Mouse (Mus musculus): ENCODE measurements around the gene Cwc22. TPM values are rescaled to one million over a fixed set of nuclear protein-coding genes. Genes with fewer than 3 reads are reported as not detected.

The Cwc22 gene
- polyA plus RNA-seq, 1 experiment from 2014 or later, result 32.8 TPM

- peaks cover 30% of the 10 kb centered on the region for H3K36me3 ChIP-seq (ENCODE audit: insufficient read depth, low read length)
- no peak overlapping the region for H3K27ac ChIP-seq (ENCODE audit: low read length)
Observed at GRCm38 (mm10) chr2:77905023-77905422, 41.2 kb downstream of the Cwc22 start.

GRCm38 (mm10) chr2:77904495-77904894, 41.7 kb downstream of the Cwc22 start:
- Histone ChIP-seq H3K4me1 (ENCODE audit: insufficient read depth, low read length) (no peaks in the 10 kb centered on the region), H3K4me3 (ENCODE audit: low read length) (no peak overlapping the region), H3K36me3 (ENCODE audit: insufficient read depth, low read length) (peaks cover 35% of the 10 kb centered on the region), H3K27ac (ENCODE audit: low read length) (no peak overlapping the region), H3K9me3 (ENCODE audit: low read length) (no peaks in the 10 kb centered on the region), H3K4me2 (replicated peaks; ENCODE audit: low read depth, low read length) (no peak overlapping the region), H3K27me3 (ENCODE audit: insufficient read depth, low read length) (no peaks in the 10 kb centered on the region), H3K9ac (replicated peaks; ENCODE audit: low read length) (no peak overlapping the region)
- no peak for ATAC-seq (ENCODE audit: low FRiP score, low TSS enrichment)
- WGBS, result 97% methylated on average over 10 of the region's 10 CpGs

More at GRCm38 (mm10) chr2:77905023-77905422, 41.2 kb downstream of the Cwc22 start:
- Histone ChIP-seq H3K27me3 (ENCODE audit: insufficient read depth, low read length) (no peaks in the 10 kb centered on the region), H3K4me1 (ENCODE audit: insufficient read depth, low read length) (no peaks in the 10 kb centered on the region), H3K4me3 (ENCODE audit: low read length) (no peak overlapping the region), H3K9me3 (ENCODE audit: low read length) (no peaks in the 10 kb centered on the region), H3K4me2 (replicated peaks; ENCODE audit: low read depth, low read length) (no peak overlapping the region), H3K9ac (replicated peaks; ENCODE audit: low read length) (no peak overlapping the region)
- ATAC-seq (ENCODE audit: low FRiP score, low TSS enrichment), result no peak
- WGBS, result 90% methylated on average over 7 of the region's 7 CpGs

GRCm38 (mm10) chr2:77903979-77904378, 42.2 kb downstream of the Cwc22 start:
- H3K27ac ChIP-seq (ENCODE audit: low read length), result no peak overlapping the region
- no peaks in the 10 kb centered on the region for H3K9me3 ChIP-seq (ENCODE audit: low read length)
- H3K36me3 ChIP-seq (ENCODE audit: insufficient read depth, low read length), result peaks cover 40% of the 10 kb centered on the region
- H3K4me1 ChIP-seq (ENCODE audit: insufficient read depth, low read length), result no peaks in the 10 kb centered on the region
- no peaks in the 10 kb centered on the region for H3K27me3 ChIP-seq (ENCODE audit: insufficient read depth, low read length)
- H3K4me3 ChIP-seq (ENCODE audit: low read length), result no peak overlapping the region
- no peak for ATAC-seq (ENCODE audit: low FRiP score, low TSS enrichment)
- WGBS, result 94% methylated on average over 9 of the region's 9 CpGs
- no peak overlapping the region for H3K4me2 ChIP-seq (replicated peaks; ENCODE audit: low read depth, low read length)
- no peak overlapping the region for H3K9ac ChIP-seq (replicated peaks; ENCODE audit: low read length)

GRCm38 (mm10) chr2:77903098-77903497, 43.1 kb downstream of the Cwc22 start:
- H3K9me3 ChIP-seq (ENCODE audit: low read length), result no peaks in the 10 kb centered on the region
- 96% methylated on average over 3 of the region's 3 CpGs for WGBS
- no peak overlapping the region for H3K9ac ChIP-seq (replicated peaks; ENCODE audit: low read length)
- H3K4me1 ChIP-seq (ENCODE audit: insufficient read depth, low read length), result no peaks in the 10 kb centered on the region
- H3K4me2 ChIP-seq (replicated peaks; ENCODE audit: low read depth, low read length), result no peak overlapping the region
- H3K27me3 ChIP-seq (ENCODE audit: insufficient read depth, low read length), result no peaks in the 10 kb centered on the region
- ATAC-seq (ENCODE audit: low FRiP score, low TSS enrichment), result no peak
- no peak overlapping the region for H3K27ac ChIP-seq (ENCODE audit: low read length)
- H3K36me3 ChIP-seq (ENCODE audit: insufficient read depth, low read length), result peaks cover 46% of the 10 kb centered on the region
- H3K4me3 ChIP-seq (ENCODE audit: low read length), result no peak overlapping the region

GRCm38 (mm10) chr2:77901269-77901668, 44.9 kb downstream of the Cwc22 start:
- WGBS, result 91% methylated on average over 5 of the region's 5 CpGs
- H3K27me3 ChIP-seq (ENCODE audit: insufficient read depth, low read length), result no peaks in the 10 kb centered on the region
- H3K36me3 ChIP-seq (ENCODE audit: insufficient read depth, low read length), result peaks cover 50% of the 10 kb centered on the region

GRCm38 (mm10) chr2:77900741-77901140, 45.4 kb downstream of the Cwc22 start:
- H3K27ac ChIP-seq (ENCODE audit: low read length), result no peak overlapping the region
- no peaks in the 10 kb centered on the region for H3K4me1 ChIP-seq (ENCODE audit: insufficient read depth, low read length)
- no peak overlapping the region for H3K9ac ChIP-seq (replicated peaks; ENCODE audit: low read length)
- peaks cover 55% of the 10 kb centered on the region for H3K36me3 ChIP-seq (ENCODE audit: insufficient read depth, low read length)
- H3K9me3 ChIP-seq (ENCODE audit: low read length), result no peaks in the 10 kb centered on the region
- ATAC-seq (ENCODE audit: low FRiP score, low TSS enrichment), result no peak
- H3K4me2 ChIP-seq (replicated peaks; ENCODE audit: low read depth, low read length), result no peak overlapping the region
- no peaks in the 10 kb centered on the region for H3K27me3 ChIP-seq (ENCODE audit: insufficient read depth, low read length)
- no peak overlapping the region for H3K4me3 ChIP-seq (ENCODE audit: low read length)
- 96% methylated on average over 5 of the region's 5 CpGs for WGBS

More at GRCm38 (mm10) chr2:77901269-77901668, 44.9 kb downstream of the Cwc22 start:
- ATAC-seq (ENCODE audit: low FRiP score, low TSS enrichment), result no peak
- Histone ChIP-seq H3K4me1 (ENCODE audit: insufficient read depth, low read length) (no peaks in the 10 kb centered on the region), H3K4me2 (replicated peaks; ENCODE audit: low read depth, low read length) (no peak overlapping the region), H3K9ac (replicated peaks; ENCODE audit: low read length) (no peak overlapping the region), H3K4me3 (ENCODE audit: low read length) (no peak overlapping the region), H3K27ac (ENCODE audit: low read length) (no peak overlapping the region), H3K9me3 (ENCODE audit: low read length) (no peaks in the 10 kb centered on the region)

GRCm38 (mm10) chr2:77900111-77900510, 46.1 kb downstream of the Cwc22 start:
- no peaks in the 10 kb centered on the region for H3K9me3 ChIP-seq (ENCODE audit: low read length)
- no peak overlapping the region for H3K4me3 ChIP-seq (ENCODE audit: low read length)
- H3K4me2 ChIP-seq (replicated peaks; ENCODE audit: low read depth, low read length), result no peak overlapping the region
- no peak overlapping the region for H3K9ac ChIP-seq (replicated peaks; ENCODE audit: low read length)
- no peak overlapping the region for H3K27ac ChIP-seq (ENCODE audit: low read length)
- no peaks in the 10 kb centered on the region for H3K27me3 ChIP-seq (ENCODE audit: insufficient read depth, low read length)
- WGBS, result 88% methylated on average over 2 of the region's 2 CpGs
- H3K36me3 ChIP-seq (ENCODE audit: insufficient read depth, low read length), result peaks cover 52% of the 10 kb centered on the region
- ATAC-seq (ENCODE audit: low FRiP score, low TSS enrichment), result no peak
- H3K4me1 ChIP-seq (ENCODE audit: insufficient read depth, low read length), result no peaks in the 10 kb centered on the region

- Histone ChIP-seq H3K27me3 (ENCODE audit: insufficient read depth, low read length) (no peaks in the 10 kb centered on the region), H3K9ac (replicated peaks; ENCODE audit: low read length) (no peak overlapping the region), H3K36me3 (ENCODE audit: insufficient read depth, low read length) (peaks cover 53% of the 10 kb centered on the region), H3K4me2 (replicated peaks; ENCODE audit: low read depth, low read length) (no peak overlapping the region), H3K4me1 (ENCODE audit: insufficient read depth, low read length) (no peaks in the 10 kb centered on the region), H3K9me3 (ENCODE audit: low read length) (no peaks in the 10 kb centered on the region), H3K27ac (ENCODE audit: low read length) (no peak overlapping the region), H3K4me3 (ENCODE audit: low read length) (no peak overlapping the region)
- no peak for ATAC-seq (ENCODE audit: low FRiP score, low TSS enrichment)
- 99% methylated on average over 2 of the region's 2 CpGs for WGBS
Observed at GRCm38 (mm10) chr2:77898436-77898835, 47.7 kb downstream of the Cwc22 start.

GRCm38 (mm10) chr2:77897988-77898387, 48.2 kb downstream of the Cwc22 start:
- peaks cover 53% of the 10 kb centered on the region for H3K36me3 ChIP-seq (ENCODE audit: insufficient read depth, low read length)
- no peak overlapping the region for H3K4me2 ChIP-seq (replicated peaks; ENCODE audit: low read depth, low read length)
- no peak overlapping the region for H3K27ac ChIP-seq (ENCODE audit: low read length)
- no peak for ATAC-seq (ENCODE audit: low FRiP score, low TSS enrichment)
- no peaks in the 10 kb centered on the region for H3K4me1 ChIP-seq (ENCODE audit: insufficient read depth, low read length)
- WGBS, result 92% methylated on average over 5 of the region's 5 CpGs
- no peaks in the 10 kb centered on the region for H3K27me3 ChIP-seq (ENCODE audit: insufficient read depth, low read length)
- H3K9ac ChIP-seq (replicated peaks; ENCODE audit: low read length), result no peak overlapping the region
- no peak overlapping the region for H3K4me3 ChIP-seq (ENCODE audit: low read length)
- H3K9me3 ChIP-seq (ENCODE audit: low read length), result no peaks in the 10 kb centered on the region

- WGBS, result 95% methylated on average over 3 of the region's 3 CpGs
- no peaks in the 10 kb centered on the region for H3K9me3 ChIP-seq (ENCODE audit: low read length)
- H3K4me3 ChIP-seq (ENCODE audit: low read length), result no peak overlapping the region
- no peak for ATAC-seq (ENCODE audit: low FRiP score, low TSS enrichment)
- H3K27me3 ChIP-seq (ENCODE audit: insufficient read depth, low read length), result no peaks in the 10 kb centered on the region
- H3K27ac ChIP-seq (ENCODE audit: low read length), result no peak overlapping the region
- no peak overlapping the region for H3K9ac ChIP-seq (replicated peaks; ENCODE audit: low read length)
- H3K36me3 ChIP-seq (ENCODE audit: insufficient read depth, low read length), result peaks cover 57% of the 10 kb centered on the region
- no peaks in the 10 kb centered on the region for H3K4me1 ChIP-seq (ENCODE audit: insufficient read depth, low read length)
- H3K4me2 ChIP-seq (replicated peaks; ENCODE audit: low read depth, low read length), result no peak overlapping the region
Observed at GRCm38 (mm10) chr2:77897558-77897899, 48.6 kb downstream of the Cwc22 start.
